ENCODE assay signal across 14 mouse cellular contexts in the genomic region with DNA sequence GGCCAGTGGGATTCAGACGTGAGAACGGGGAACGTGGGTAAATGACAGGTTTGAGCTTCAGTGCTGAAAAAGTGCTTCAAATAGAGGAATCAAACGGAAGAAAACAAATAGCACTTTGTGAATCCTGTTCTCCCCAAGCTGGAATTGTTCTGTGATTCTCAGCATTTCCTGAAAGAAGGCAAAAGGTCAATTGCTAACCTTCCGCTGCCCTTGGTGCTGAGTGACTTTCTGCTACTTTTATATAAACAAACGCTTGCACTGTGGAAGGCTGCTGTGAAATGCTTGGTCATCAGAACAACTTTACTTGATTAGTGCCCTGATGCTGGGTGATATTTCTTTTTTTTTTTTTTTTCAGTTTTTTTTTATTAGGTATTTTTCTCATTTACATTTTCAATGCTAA.
DNase-seq lines count a peak whose midpoint lies in the region; ATAC-seq and TF ChIP-seq lines count a peak whose summit lies in the region.
"Had no signal": no experiment of that assay in that cellular context is flagged by ENCODE, and none has a peak within 500 bp of the region (broad histone marks: within the 10 kb centered on the region; RNA-seq: fewer than 3 reads in every experiment).

No protein-coding gene starts in this region.

- no peak overlapping the region for H3K27ac ChIP-seq in lung, embryonic 14.5 days (ENCODE audit: low read depth)
- no peak overlapping the region for H3K27ac ChIP-seq in embryonic facial prominence, embryonic 14.5 days (replicated peaks; ENCODE audit: low read depth, low read length)
- no peak overlapping the region for H3K27ac ChIP-seq in heart, embryonic 11.5 days (ENCODE audit: low read depth, low read length)
- H3K27ac ChIP-seq: limb, embryonic 15.5 days had no signal

- H3K4me2 ChIP-seq in lung, embryonic 14.5 days: no peak overlapping the region
- no peak overlapping the region for H3K4me2 ChIP-seq in embryonic facial prominence, embryonic 14.5 days (ENCODE audit: low read depth, low read length)
- no peak overlapping the region for H3K4me2 ChIP-seq in heart, embryonic 11.5 days
- H3K4me2 ChIP-seq: limb, embryonic 15.5 days had no signal

- WGBS in lung, embryonic 14.5 days: 9% methylated on average over 6 of the region's 6 CpGs
- 17% methylated on average over 6 of the region's 6 CpGs for whole genome bisulfite sequencing in embryonic facial prominence, embryonic 14.5 days
- 34% methylated on average over 6 of the region's 6 CpGs for WGBS in heart, embryonic 11.5 days (ENCODE audit: insufficient replicate concordance)

- DNase-seq in lung, embryonic 14.5 days: peak; percentile 72
- no peak for DNase-seq in lung, postnatal 25 days (ENCODE audit: low spot score)
- peak; percentile 13 for DNase-seq in ZHBTc4 (ENCODE audit: low read depth, low spot score)
- peak; percentile 20 for DNase-seq in embryonic facial prominence, embryonic 14.5 days (ENCODE audit: low spot score)
- peak; percentile 46 for DNase-seq in kidney, postnatal 25 days
- no peak for DNase-seq in heart, adult 8-10 months (ENCODE audit: low spot score)
- DNase-seq: cerebellum, postnatal 25 days; gastrocnemius, postnatal 14 days; right cerebral cortex, postnatal 25 days; thymus, adult 18-20 months had no signal

- H3K36me3 ChIP-seq in lung, embryonic 14.5 days (ENCODE audit: insufficient read depth): no peaks in the 10 kb centered on the region
- no peaks in the 10 kb centered on the region for H3K36me3 ChIP-seq in embryonic facial prominence, embryonic 14.5 days (ENCODE audit: control insufficient read depth, insufficient read depth, low read length)
- no peaks in the 10 kb centered on the region for H3K36me3 ChIP-seq in heart, embryonic 11.5 days (ENCODE audit: control insufficient read depth, insufficient read depth, low read length)
- H3K36me3 ChIP-seq: limb, embryonic 15.5 days had no signal

- no peaks in the 10 kb centered on the region for H3K27me3 ChIP-seq in lung, embryonic 14.5 days (ENCODE audit: insufficient read depth, low read length)
- no peaks in the 10 kb centered on the region for H3K27me3 ChIP-seq in embryonic facial prominence, embryonic 14.5 days (replicated peaks; ENCODE audit: control insufficient read depth, insufficient read depth, low read length)
- H3K27me3 ChIP-seq in heart, embryonic 11.5 days (ENCODE audit: control insufficient read depth, insufficient read depth, low read length): no peaks in the 10 kb centered on the region
- H3K27me3 ChIP-seq: limb, embryonic 15.5 days had no signal

- no peaks in the 10 kb centered on the region for H3K9me3 ChIP-seq in lung, embryonic 14.5 days (ENCODE audit: low read depth, low read length)
- H3K9me3 ChIP-seq in embryonic facial prominence, embryonic 14.5 days (ENCODE audit: control insufficient read depth, low read length): no peaks in the 10 kb centered on the region
- no peaks in the 10 kb centered on the region for H3K9me3 ChIP-seq in heart, embryonic 11.5 days (replicated peaks; ENCODE audit: control insufficient read depth, low read length)
- H3K9me3 ChIP-seq: limb, embryonic 15.5 days had no signal

- no peak overlapping the region for H3K9ac ChIP-seq in lung, embryonic 14.5 days
- H3K9ac ChIP-seq in embryonic facial prominence, embryonic 14.5 days (ENCODE audit: low read depth, low read length): no peak overlapping the region
- no peak overlapping the region for H3K9ac ChIP-seq in heart, embryonic 11.5 days (ENCODE audit: low read depth, low read length)
- H3K9ac ChIP-seq: limb, embryonic 15.5 days had no signal

- peak; percentile 49; the same call in 1 of the 2 replicates for ATAC-seq in lung, embryonic 14.5 days (ENCODE audit: insufficient read depth)
- ATAC-seq in embryonic facial prominence, embryonic 14.5 days (ENCODE audit: low read depth): no peak
- no peak for ATAC-seq in heart, embryonic 11.5 days (replicated peaks; ENCODE audit: insufficient number of reproducible peaks, low FRiP score, low TSS enrichment)
- ATAC-seq: CD4-positive, CD25-positive, alpha-beta regulatory T cell, adult 4 months; inflammation-experienced regulatory T-cells, adult 6 months had no signal

- H3K4me3 ChIP-seq in lung, embryonic 14.5 days (ENCODE audit: low read depth, low read length): no peak overlapping the region
- no peak overlapping the region for H3K4me3 ChIP-seq in embryonic facial prominence, embryonic 14.5 days (ENCODE audit: low read depth, low read length)
- no peak overlapping the region for H3K4me3 ChIP-seq in heart, embryonic 11.5 days (ENCODE audit: low read depth, low read length)
- H3K4me3 ChIP-seq: limb, embryonic 15.5 days had no signal

- no peaks in the 10 kb centered on the region for H3K4me1 ChIP-seq in lung, embryonic 14.5 days (ENCODE audit: insufficient read depth)
- H3K4me1 ChIP-seq in embryonic facial prominence, embryonic 14.5 days (ENCODE audit: control insufficient read depth, insufficient read depth, low read length): no peaks in the 10 kb centered on the region
- no peaks in the 10 kb centered on the region for H3K4me1 ChIP-seq in heart, embryonic 11.5 days (ENCODE audit: control insufficient read depth, insufficient read depth, low read length)
- H3K4me1 ChIP-seq: limb, embryonic 15.5 days had no signal

- TF ChIP-seq CTCF in lung, embryonic 14.5 days (IDR thresholded peaks at IDR 0.05; ENCODE audit: low read depth): no peak

Comparison
In these comparisons a context has a peak if more than half of its experiments do, and no peak if none do; other contexts are left out.
1. DNase-seq: peak in lung, embryonic 14.5 days (single experiment), ZHBTc4 (single experiment), embryonic facial prominence, embryonic 14.5 days (single experiment) and kidney, postnatal 25 days (2 of 2); none in lung, postnatal 25 days (single experiment) and heart, adult 8-10 months (single experiment).